Mouse (Mus musculus) 3134 (cell line): ENCODE data around the gene Rab3ip.

Experiments used
- DNase-seq: peaks from one replicate; pipeline ENCODE4 v3.0.0-alpha.2; 2011; ENCODE audit warnings: low spot score; ENCODE audit not compliant: insufficient read length; ENCODE audit errors: extremely low read depth

Gene Rab3ip

DNA sequence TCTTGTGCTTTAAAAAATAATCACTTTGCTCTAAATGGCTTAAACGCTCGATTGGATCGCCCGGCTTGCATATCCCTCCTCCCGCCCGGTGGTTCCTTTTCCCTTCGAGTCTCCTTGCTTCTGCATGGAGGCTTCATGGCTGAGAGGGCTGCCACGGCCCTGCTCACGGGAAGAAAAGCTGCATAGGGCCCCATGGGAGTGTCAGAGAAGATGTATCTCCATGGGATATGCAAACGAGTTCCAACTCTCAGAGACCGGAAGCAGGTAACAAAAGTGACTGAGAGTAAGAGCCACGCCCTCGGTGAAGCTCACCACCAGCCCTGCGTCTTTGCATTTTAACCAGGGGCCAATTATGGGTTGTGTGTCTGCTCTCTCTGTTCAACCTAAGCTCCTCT is 78.6 kb downstream of the Rab3ip start:
- no peak for DNase-seq

DNA sequence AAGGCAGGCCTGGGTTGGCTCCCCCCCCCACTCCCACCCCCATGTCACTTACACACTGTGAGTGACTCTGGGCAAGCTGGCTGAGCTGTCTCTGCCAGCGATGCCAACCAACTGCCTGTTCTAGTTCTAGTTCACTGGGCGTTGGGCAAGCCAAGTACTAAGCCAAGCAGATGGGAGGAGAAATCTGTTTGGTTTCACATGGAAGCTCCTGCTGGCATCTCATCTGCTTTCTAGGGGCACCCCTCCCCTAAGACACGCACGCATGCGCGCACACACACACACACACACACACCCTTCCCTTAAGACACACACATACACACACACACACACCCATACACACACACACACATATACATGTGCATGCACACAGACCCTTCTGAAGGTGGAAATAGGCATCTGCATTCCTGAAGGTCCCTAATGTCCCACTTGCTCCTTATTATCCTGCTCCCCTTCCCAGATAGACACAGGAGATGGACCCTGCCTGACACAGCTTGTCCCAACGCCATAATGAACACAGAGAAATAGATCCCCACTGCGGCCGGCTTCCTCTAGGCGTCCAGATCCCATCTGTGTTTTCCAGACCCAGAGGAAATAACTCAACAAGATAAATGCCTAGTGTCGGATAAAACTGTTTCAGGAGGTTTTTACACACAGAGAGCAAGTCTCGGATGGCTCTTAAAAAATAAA is 79.1 kb downstream of the Rab3ip start:
- no peak for DNase-seq

DNA sequence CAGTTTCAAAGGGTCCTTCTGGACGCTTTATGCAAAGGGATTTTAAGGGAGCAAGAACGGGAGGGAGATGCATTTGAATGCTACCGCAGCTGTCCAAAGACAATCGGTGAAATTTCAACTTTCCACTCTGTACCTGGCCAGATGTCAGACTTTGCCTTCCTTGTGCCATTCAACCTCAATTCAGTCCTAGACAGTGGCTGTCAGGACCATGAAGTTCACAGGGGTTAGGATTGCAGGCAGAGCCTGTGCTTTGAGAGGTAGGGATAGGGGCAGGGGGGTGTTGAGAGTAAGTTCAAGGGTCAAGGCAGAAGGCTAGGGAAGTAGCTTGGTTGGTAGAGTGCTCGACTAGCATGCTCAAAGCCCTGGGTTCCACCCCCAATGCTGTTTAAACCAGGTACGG is 79.8 kb downstream of the Rab3ip start:
- DNase-seq: no peak
